Mouse (Mus musculus) brain, embryonic 18.5 days (tissue): Measurements from ENCODE around the gene BC028528.
"Not testable (repeated sequence)": the region's sequence is repeated elsewhere in the genome, so short reads cannot be mapped to it uniquely, and the experiment has no call there.

ENCODE experiments used
- DNase-seq: peaks from one replicate; pipeline ENCODE4 v3.0.0-alpha.2; 2012; ENCODE audit warnings: low read depth, low spot score

BC028528 gene

DNA sequence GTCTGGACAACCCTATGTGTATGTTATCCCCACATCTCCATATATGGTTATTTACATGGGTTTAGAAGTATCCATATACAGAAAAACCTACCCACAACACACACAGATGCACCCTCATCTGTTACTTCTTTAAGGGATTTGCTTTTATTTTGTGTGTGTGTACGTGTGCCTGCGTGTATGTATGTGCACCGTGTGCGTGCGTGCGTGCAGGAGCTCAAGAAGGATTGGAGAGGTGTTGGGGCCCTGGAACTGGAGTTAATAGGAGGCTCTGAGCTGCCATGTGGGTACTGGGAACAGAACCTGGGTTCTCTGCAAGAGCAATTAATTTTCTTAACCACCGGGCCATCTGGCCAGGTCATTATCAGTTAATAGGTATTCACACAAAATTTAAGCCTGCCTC is 19.8 kb downstream of the BC028528 start:
- DNase-seq = no peak

DNA sequence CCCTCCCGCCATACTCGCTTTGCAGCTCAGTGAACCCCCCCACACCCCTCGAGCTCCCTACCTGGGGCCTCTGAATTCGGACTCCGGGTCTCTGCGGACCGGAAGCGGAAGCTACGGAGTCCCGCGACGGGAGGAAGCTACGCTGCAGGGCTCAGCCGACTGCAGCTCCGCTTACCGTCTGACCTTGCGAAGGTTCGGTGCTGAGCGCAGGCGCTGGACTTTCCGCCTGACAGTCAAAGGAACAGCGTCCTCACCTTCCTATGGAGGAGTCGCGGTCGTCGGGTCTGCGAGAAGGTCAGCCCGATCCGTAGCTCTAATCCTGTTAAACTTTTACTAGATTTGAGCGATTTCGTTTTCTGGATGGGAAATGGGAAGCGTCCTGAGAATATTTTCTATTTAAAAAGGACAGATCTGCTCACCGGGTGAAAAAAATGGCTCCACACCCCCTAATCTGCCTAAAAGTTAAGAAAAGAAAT is 20.4 kb downstream of the BC028528 start, which contains the start of gene Mrps21:
TSS of gene Mrps21 (minus strand) at position 128 of the 476 bp plus-strand sequence.
- DNase-seq = peak; percentile 64

DNA sequence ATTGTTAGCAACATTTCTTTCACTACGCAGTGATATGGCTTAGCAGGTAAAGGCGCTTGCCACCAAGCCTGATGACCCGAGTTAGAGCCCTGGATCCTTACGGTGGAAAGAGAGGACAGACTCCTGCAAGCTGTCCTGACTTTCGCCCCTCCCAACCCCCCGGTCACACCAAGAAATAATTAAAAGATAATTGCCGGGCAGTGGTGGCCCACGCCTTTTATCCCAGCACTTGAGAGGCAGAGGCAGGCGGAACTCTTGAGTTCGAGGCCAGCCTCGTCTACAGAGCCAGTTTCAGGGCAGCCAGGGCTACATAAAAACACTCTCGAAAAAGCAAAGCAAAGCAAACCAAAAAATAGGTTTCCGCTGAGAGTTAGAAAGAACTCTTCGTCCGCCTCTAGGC is 20.8 kb downstream of the BC028528 start:
- no peak for DNase-seq

DNA sequence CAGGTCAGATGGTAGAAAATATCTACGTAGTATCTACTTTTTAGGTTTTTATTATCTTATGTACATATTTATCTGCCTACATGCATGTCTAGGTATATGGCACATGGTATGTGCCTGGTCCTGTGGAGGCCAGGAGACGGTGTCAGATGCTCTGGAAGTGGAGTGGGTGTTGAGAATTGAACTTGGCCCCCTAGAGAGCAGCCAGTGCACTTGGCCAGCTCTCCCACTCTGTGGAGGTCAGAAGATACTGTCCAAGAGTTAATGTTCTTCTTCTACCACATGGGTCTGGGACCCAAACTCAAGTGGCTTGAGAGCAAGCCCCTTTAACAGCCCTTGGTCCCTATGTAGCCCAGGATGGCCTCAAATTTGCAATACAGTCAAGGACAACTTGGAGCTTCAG is 24.4 kb downstream of the BC028528 start:
- DNase-seq = no peak

DNA sequence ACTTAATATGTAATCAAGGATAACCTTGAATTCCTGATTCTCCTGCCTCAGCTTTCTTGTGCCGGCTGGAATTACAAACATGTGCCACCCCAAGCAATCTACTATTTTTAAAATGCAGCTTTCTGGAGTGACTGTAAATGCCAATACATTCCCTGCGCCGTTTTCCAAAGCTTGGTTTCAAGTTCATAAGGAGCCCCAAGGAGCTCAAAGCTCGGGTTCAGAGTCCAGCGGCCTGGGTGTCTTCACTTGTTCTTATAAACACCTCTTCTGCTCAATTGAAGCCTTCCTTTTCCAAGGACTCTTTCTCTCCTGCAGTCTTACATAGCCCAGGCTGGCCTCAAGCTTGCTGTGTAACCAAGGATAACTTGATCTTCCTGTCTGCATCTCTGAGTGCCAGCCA is 25.7 kb downstream of the BC028528 start:
- no peak for DNase-seq

DNA sequence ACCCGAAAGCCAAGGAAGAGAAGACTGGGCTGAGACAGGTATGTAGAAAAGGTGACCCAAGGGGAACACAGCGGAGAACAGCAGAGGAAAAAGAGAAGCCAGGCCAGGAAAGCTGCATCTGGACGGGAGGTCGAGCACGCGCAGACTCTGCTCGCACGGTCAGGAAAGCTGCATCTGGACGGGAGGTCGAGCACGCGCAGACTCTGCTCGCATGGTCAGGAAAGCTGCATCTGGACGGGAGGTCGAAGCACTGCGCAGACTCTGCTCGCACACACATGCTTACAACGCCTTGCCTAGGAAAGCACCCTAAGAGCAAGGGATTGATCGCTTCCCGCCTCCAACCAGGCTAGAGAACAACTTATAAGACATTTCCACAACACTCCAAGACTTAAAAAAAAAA is 26.2 kb downstream of the BC028528 start:
- DNase-seq = no peak

DNA sequence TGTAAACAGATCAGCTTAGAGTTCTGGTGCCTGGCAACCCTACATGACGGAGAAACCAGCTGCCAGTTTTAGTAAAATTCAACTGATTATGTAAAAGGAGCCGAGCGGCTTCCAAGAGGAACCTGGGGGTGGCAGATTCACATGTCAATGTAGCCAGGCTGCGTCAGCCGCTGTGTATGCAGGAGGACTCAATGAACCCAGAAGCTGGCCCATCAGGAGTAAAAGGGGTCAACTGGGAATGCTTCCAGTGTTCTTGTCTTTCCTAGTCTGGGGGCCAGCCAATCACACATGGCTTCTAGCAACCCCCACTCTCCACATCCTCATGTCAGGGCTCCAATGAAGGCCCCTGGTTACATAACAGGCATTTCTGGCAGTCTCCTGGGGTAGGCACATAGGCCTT is 26.8 kb downstream of the BC028528 start:
- DNase-seq = no peak

DNA sequence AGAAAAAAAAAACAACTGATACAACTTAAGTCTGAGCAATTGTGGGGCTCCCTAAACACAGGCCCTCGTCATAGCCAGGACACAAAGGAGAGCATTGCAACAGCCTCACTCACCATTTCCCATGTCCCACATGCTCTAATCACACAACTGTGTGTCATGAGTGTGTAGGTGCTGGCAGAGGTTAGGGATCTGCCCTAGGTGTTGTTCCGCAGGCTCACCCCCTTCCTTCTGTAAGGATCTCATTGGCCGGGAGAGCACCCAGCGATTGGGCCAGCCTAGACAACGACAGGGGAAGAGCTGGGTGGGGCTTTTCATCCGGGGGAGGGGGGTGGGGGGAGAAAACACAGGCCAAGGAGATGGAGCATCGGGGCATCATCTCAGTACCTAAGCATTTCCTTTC is 28.2 kb downstream of the BC028528 start:
- DNase-seq = no peak

DNA sequence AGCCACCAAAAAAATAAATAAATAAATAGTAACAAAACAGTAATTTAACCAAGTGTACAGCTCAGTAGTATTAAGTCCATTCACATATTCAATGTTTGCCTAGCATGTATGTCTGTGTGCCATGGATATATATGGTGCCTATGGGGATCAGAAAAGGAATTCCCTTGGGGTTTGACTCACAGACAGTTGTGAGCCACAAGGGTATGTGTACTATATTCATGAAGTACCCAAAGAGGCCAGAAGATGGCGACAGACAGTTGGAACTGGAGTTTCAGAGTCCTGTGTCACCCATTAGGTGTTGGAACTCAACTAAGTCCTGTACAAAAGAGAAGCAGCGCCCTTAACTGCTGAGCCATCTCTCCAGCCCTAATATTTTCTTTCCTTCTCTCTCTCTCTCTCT is 30.0 kb downstream of the BC028528 start:
- no peak for DNase-seq

DNA sequence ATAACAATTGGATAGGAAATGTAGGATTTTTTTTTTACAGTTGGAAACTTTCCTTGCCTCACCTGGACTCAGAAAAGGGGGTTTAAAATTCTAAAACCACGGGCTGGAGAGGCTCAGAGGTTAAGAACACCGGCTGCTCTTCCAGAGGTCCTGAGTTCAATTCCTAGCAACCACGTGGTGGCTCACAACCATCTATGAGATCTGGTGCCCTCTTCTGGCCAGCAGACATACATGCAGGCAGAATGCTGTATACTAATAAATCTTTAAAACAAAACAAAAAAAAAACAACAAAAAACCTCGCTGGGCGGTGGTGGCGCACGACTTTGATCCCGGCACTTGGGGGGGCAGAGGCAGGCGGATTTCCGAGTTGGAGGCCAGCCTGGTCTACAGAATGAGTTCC is 30.6 kb downstream of the BC028528 start:
- no peak for DNase-seq

DNA sequence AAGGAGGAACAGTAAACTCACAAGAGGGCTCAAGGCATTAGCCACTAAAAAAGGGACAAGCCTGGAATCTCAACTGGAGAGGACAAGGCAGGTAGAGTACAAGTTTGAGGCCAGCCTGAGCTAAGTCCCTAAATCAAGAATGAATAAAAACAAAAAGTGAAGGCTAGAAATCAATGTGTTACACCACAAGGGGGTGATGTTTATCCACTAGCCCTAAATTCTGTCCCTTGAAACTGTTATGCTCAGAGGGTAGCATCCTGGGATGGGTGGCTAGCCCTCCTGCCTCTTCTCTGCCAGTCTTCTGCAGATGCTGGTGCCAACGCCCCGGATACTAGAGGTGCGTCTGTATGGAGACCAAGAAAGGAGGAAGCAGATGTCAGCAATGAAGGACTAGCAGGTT is 31.5 kb downstream of the BC028528 start:
- no peak for DNase-seq

DNA sequence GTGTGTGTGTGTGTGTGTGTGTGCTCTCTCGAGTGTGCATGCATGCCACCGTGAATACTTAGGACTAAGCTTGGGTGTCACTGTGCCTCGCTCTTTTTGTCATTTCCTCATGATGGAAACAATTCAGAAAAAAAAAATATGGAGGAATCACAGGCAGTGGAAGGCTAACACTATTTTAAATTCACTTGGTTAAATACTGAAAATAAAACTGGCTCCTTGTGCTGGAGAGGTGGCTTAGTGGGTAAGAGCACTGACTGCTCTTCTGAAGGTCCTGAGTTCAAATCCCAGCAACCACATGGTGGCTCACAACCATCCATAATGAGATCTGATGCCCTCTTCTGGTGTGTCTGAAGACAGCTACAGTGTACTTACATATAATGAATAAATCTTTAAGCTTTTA is 33.5 kb downstream of the BC028528 start:
- DNase-seq = not testable (repeated sequence)

DNA sequence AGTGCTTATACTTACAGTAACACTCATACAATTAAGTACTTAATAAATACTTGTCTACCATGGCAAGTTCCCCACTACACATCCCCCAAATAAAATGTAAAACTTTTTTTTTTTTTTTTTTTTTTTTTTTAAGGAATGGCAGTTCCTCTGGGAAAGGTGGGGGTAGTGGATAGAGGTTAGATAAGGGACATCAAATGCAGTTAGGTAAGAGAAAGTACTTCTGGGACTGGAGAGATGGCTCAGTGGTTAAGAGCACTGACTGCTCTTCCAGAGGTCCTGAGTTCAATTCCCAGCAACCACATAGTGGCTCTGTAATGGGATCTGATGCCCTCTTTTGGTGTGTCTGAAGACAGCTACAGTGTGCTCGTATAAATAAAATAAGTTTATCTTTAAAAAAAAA is 34.8 kb downstream of the BC028528 start:
- DNase-seq = not testable (repeated sequence)

DNA sequence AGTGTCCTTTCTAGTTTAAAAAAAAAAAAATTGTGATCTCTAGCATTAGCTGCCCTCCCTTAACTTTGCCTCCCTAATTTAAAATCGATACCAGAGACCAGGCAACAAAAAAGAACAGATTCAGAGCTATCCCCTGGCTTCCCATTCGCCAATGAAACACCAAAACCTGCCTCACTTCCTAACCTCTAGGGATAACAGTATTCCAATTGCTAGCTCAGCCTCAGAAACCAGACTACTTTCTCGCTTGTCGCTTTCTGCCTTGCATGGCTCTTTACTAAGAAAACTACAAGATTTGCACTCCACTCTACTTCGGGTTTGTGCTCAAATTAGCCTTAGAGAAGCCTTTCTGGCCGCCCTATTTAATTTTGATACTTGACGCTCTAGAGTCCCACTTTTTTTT is 35.7 kb downstream of the BC028528 start:
- no peak for DNase-seq

DNA sequence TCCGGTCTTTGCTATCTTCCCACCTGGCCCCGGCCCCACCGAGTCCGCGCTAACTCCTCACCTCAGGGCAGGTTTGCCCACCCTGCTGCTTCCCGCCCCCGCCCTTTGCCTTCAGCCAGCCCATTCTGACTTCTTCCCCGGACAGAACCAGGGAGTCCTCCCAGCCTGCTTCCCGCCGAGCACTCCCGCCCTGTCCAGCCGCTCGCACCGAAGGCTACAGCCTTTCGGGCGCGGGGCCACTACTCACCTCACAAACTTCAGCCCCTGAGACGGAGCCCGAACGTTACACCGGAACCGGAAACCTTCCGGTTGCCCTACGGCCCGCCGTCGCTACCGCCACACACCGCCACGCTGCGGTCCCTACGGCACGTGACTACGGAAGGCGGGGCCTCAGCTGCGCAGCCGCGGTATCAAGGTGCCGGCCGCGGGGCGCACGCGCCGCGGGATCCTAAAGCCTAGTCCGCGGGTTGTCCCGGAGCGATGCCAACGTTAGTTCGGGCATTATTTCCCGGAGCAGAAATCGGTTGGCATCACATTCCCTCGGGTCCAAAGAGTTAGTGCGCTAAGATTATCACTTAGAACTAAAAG is 36.2 kb downstream of the BC028528 start, which contains the start of gene Prpf3:
TSS of gene Prpf3 (minus strand) at position 384 of the 588 bp plus-strand sequence.
- peak; percentile 80 for DNase-seq

DNA sequence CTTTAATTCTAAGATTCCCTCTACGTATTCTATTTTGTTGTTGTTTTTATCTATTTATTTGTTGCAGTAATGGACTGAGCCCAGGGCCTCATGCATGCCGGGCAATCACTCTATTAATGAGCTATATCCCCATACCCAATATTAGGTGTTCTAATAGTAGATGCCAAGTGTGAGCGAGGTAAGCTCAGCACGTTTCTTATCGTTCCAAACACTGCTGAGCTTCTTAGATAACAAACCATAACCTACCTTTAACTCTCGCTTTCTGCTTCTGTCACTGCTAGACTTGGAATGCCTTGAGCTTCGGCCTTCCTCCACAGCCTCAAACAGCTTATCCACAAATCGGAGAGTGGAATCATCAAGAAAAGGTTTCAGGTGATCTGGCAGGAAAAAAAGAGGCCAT is 40.5 kb downstream of the BC028528 start:
- DNase-seq = no peak

DNA sequence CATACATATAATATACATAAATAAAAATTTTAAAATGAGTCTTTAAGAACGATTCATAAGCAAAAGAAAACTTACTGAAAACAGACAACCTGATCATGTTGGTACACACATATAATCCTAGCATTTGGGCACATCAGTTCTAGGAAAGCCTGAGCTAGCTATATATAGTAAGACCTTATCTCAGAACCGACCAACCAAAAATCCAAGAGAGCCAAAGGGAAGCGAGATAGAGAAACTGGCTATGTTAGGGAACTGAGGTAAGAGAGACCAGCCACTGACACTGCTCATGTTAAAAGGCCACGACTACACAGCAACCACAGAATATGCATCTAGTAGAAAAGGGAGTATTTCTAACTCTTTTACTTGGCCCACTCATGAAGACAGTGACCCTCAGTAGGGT is 41.2 kb downstream of the BC028528 start:
- DNase-seq = no peak

DNA sequence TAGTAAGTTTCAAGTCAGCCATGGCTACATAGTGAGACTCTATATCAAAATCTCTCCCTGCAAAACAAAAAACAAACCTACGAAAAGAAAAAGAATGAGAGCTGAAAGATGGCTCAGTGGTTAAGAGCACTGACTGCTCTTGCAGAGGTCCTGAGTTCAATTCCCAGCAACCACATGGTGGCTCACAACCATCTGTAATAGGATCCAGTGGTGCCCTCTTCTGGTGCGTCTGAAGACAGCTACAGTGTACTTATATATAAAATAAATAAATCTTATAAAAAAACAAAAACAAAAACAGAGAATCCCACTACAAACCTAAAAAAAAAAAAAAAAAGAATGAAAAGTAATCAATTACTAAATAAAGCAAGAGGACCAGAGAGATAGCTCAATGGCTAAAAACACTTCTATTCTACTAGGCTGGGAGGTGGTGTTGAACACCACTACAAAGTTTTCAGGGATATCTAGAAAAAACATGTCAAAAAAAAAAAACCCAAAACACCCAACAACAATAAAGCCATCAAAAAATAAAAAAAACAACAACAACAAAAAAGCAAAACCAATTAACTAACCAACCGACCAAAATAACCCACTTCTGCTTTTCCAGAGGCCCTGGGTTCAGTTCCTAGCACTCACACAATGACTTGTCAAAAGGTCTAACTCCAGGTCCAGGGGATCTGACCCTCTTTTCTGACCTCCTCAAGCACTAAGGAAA is 49.1 kb downstream of the BC028528 start:
- DNase-seq = no peak

DNA sequence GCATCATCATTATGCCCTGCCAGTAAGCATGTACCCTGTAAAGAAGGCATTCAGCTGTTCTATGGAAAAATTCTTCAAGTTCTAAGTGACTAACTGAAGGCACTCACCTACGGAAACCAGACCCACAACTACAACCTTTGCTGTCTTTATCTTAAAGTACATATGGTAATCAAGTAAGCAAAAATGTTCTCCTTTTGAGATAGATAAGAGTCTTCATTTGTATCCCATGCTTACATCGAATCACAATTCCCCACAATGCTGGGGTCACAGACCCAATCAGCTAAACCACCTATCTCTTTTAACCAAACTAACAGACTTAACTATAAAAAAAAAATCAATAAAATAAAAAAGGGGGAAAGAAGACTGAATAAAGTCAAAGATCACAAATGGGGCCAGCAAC is 52.6 kb downstream of the BC028528 start:
- DNase-seq = no peak
